ENCODE assay signal across 8 mouse cellular contexts in the genomic region with DNA sequence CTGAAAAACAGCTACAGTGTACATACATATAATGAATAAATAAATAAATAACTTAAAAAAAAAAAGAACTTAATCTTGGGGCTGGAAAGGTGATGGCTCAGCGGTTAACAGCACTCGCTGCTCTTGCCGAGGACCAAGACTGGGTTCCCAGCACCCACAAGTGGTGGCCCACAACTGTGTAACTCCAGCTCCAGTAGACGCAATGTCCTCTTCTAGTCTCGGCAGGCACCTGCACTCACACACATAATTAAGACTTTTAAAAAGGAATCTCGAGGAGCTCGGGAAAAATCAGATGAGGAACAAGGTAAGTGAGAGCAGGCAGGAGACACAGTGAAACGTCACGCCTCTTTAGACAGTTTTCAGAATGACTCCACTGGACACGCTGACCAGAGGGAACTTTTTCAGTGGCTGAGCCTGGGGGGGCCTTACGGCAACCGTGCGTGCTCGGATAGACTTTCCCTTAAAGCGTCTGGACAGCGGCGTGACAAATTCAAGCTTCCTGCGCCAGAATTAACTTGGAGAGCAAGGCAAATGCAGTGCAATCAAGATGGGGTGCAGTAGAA. TPM values are rescaled to one million over a fixed set of nuclear protein-coding genes. Genes with fewer than 3 reads are reported as not detected.
DNase-seq lines count a peak whose midpoint lies in the region; ATAC-seq and TF ChIP-seq lines count a peak whose summit lies in the region.

No protein-coding gene starts in this region.

- no peak for ATAC-seq in heart, embryonic 13.5 days (ENCODE audit: extremely low read depth, insufficient number of reproducible peaks, low FRiP score, low TSS enrichment)
- ATAC-seq in embryonic facial prominence, embryonic 12.5 days (ENCODE audit: insufficient number of reproducible peaks, insufficient read depth, low FRiP score, low TSS enrichment), result 0 out of 2 replicates have a peak, but pooled peaks have one; percentile 18
- no peak for ATAC-seq in limb, embryonic 13.5 days (ENCODE audit: low FRiP score, low read depth)

- peak overlapping the region; percentile 86 for H3K4me2 ChIP-seq in heart, embryonic 13.5 days
- peak overlapping the region; percentile 90 for H3K4me2 ChIP-seq in embryonic facial prominence, embryonic 12.5 days (replicated peaks)
- H3K4me2 ChIP-seq in limb, embryonic 13.5 days (replicated peaks), result peak overlapping the region; percentile 93

- peak overlapping the region; percentile 84 for H3K27ac ChIP-seq in heart, embryonic 13.5 days (replicated peaks)
- peak overlapping the region; percentile 77; the same call in 1 of the 2 replicates for H3K27ac ChIP-seq in embryonic facial prominence, embryonic 12.5 days
- peak overlapping the region; percentile 88 for H3K27ac ChIP-seq in limb, embryonic 13.5 days
- peak overlapping the region; percentile 71 for H3K27ac ChIP-seq in small intestine, adult 2 months (ENCODE audit: insufficient read depth, low read depth, low read length)

- DNase-seq in heart, adult 18-20 months, result no peak
- DNase-seq in spleen, adult 18-20 months, result no peak
- DNase-seq in layer of hippocampus, postnatal 10 days (ENCODE audit: low spot score in 2 of 2), result no peak

- peak overlapping the region; percentile 75 for H3K4me3 ChIP-seq in heart, embryonic 13.5 days
- peak overlapping the region; percentile 74 for H3K4me3 ChIP-seq in C2C12 (ENCODE audit: insufficient read depth, poor library complexity, severe bottlenecking)
- H3K4me3 ChIP-seq in embryonic facial prominence, embryonic 12.5 days, result peak overlapping the region; percentile 93
- peak overlapping the region; percentile 93 for H3K4me3 ChIP-seq in limb, embryonic 13.5 days
- H3K4me3 ChIP-seq in small intestine, adult 2 months (ENCODE audit: low read depth, low read length), result peak overlapping the region; percentile 78

- no peak for TF ChIP-seq CTCF in C2C12 (IDR thresholded peaks at IDR 0.05; ENCODE audit: control insufficient read depth, insufficient read depth, insufficient read length)
- no peak for TF ChIP-seq CTCF in small intestine, adult 2 months (IDR thresholded peaks at IDR 0.05; ENCODE audit: extremely low read depth, insufficient read length, insufficient replicate concordance, low read depth, low read length)

- H3K36me3 ChIP-seq in heart, embryonic 13.5 days, result peaks cover 19% of the 10 kb centered on the region
- H3K36me3 ChIP-seq in C2C12 (ENCODE audit: control insufficient read depth, insufficient read depth), result no peaks in the 10 kb centered on the region
- peaks cover 11% of the 10 kb centered on the region; the same call in 1 of the 2 replicates for H3K36me3 ChIP-seq in embryonic facial prominence, embryonic 12.5 days
- H3K36me3 ChIP-seq in limb, embryonic 13.5 days, result peaks cover 18% of the 10 kb centered on the region; the same call in 1 of the 2 replicates
- peaks cover 2% of the 10 kb centered on the region; the same call in 1 of the 2 replicates for H3K36me3 ChIP-seq in small intestine, adult 2 months (ENCODE audit: control insufficient read depth, insufficient read depth, low read length)

- TF ChIP-seq POLR2A in small intestine, adult 2 months (IDR thresholded peaks at IDR 0.05; ENCODE audit: low read depth, low read length), result no peak

- peak overlapping the region; percentile 70 for H3ac ChIP-seq in C2C12 (ENCODE audit: control insufficient read depth, insufficient read length, low read depth)

- peaks cover 45% of the 10 kb centered on the region for H3K79me3 ChIP-seq in C2C12 (ENCODE audit: low read depth)

- H3K79me2 ChIP-seq in C2C12 (ENCODE audit: control insufficient read depth, insufficient read depth), result peaks cover 56% of the 10 kb centered on the region

- H3K27me3 ChIP-seq in heart, embryonic 13.5 days (replicated peaks), result peaks cover 29% of the 10 kb centered on the region
- H3K27me3 ChIP-seq in C2C12 (ENCODE audit: control insufficient read depth, insufficient read depth, insufficient read length), result no peaks in the 10 kb centered on the region
- peaks cover 10% of the 10 kb centered on the region for H3K27me3 ChIP-seq in embryonic facial prominence, embryonic 12.5 days
- H3K27me3 ChIP-seq in limb, embryonic 13.5 days, result peaks cover 19% of the 10 kb centered on the region
- H3K27me3 ChIP-seq in small intestine, adult 2 months (ENCODE audit: control insufficient read depth, insufficient read depth, low read length), result no peaks in the 10 kb centered on the region

- 11% methylated on average over 18 of the region's 18 CpGs for WGBS in heart, embryonic 13.5 days
- WGBS in embryonic facial prominence, embryonic 12.5 days, result 15% methylated on average over 18 of the region's 18 CpGs
- WGBS in limb, embryonic 13.5 days, result 14% methylated on average over 18 of the region's 18 CpGs
- 8% methylated on average over 18 of the region's 18 CpGs for WGBS in small intestine, adult 2 months

- no peaks in the 10 kb centered on the region for H3K9me3 ChIP-seq in heart, embryonic 13.5 days
- H3K9me3 ChIP-seq in embryonic facial prominence, embryonic 12.5 days, result no peaks in the 10 kb centered on the region
- no peaks in the 10 kb centered on the region for H3K9me3 ChIP-seq in limb, embryonic 13.5 days

- H3K9ac ChIP-seq in heart, embryonic 13.5 days, result peak overlapping the region; percentile 86
- peak overlapping the region; percentile 78 for H3K9ac ChIP-seq in embryonic facial prominence, embryonic 12.5 days
- H3K9ac ChIP-seq in limb, embryonic 13.5 days, result peak overlapping the region; percentile 87

- H3K4me1 ChIP-seq in heart, embryonic 13.5 days, result peaks cover 20% of the 10 kb centered on the region
- peaks cover 14% of the 10 kb centered on the region for H3K4me1 ChIP-seq in embryonic facial prominence, embryonic 12.5 days
- peaks cover 13% of the 10 kb centered on the region for H3K4me1 ChIP-seq in limb, embryonic 13.5 days
- peaks cover 5% of the 10 kb centered on the region; the same call in 1 of the 2 replicates for H3K4me1 ChIP-seq in small intestine, adult 2 months (ENCODE audit: control insufficient read depth, insufficient read depth, insufficient read length, low read length)

TF ChIP-seq in C2C12, 6 proteins besides CTCF, POLR2A, EP300 and RAD21:
- TF ChIP-seq CEBPB (IDR thresholded peaks at IDR 0.05; ENCODE audit: low read depth) (no peak), USF1 (IDR thresholded peaks at IDR 0.05; ENCODE audit: low read depth) (no peak), MYOG (IDR thresholded peaks at IDR 0.05; ENCODE audit: control insufficient read depth, extremely low read depth, insufficient read length) (no peak), FOSL1 (IDR thresholded peaks at IDR 0.05; ENCODE audit: insufficient read depth, low read length, poor library complexity, severe bottlenecking) (no peak), MYOD1 (IDR thresholded peaks at IDR 0.05; ENCODE audit: control insufficient read depth, insufficient read length, low read depth) (no peak), MAX (IDR thresholded peaks at IDR 0.05) (no peak)

RNA-seq across cellular contexts. Expression of a gene that starts 0.7 kb away (rescaled TPM):
- 35.1 and 36.4 TPM in 2 replicates for polyA plus RNA-seq in heart, embryonic 13.5 days (2015; fragmentation: Nextera tagmentation; extraction: Ambion mirVana)
- 10 to 100 TPM; 21.2 to 22.5 TPM for total RNA-seq in heart, adult 18-20 months (2021)
- 32.7 TPM for polyA plus RNA-seq in C2C12 (2012; fragmentation: generic; extraction: Trizol)
- polyA plus RNA-seq in embryonic facial prominence, embryonic 12.5 days (2016; fragmentation: Nextera tagmentation; extraction: Ambion mirVana), result 79.7 and 82.6 TPM in 2 replicates
- polyA plus RNA-seq in limb, embryonic 13.5 days (2015; fragmentation: Nextera tagmentation; extraction: Ambion mirVana), result 75.1 and 75.9 TPM in 2 replicates
- polyA plus RNA-seq in small intestine, adult 2 months (2012; rRNA removed), result 7.8 and 17.0 TPM in 2 replicates
- 10 to 100 TPM; 46.1 to 52.7 TPM for total RNA-seq in layer of hippocampus, postnatal 10 days (2021)

RNA-seq across cellular contexts. Expression of a gene that starts 49.3 kb away (rescaled TPM):
- 74.5 and 78.4 TPM in 2 replicates for polyA plus RNA-seq in heart, embryonic 13.5 days (2015; fragmentation: Nextera tagmentation; extraction: Ambion mirVana)
- 10 to 100 TPM; 64.3 to 69.5 TPM for total RNA-seq in heart, adult 18-20 months (2021)
- 41.1 TPM for polyA plus RNA-seq in C2C12 (2012; fragmentation: generic; extraction: Trizol)
- polyA plus RNA-seq in embryonic facial prominence, embryonic 12.5 days (2016; fragmentation: Nextera tagmentation; extraction: Ambion mirVana), result 77.9 and 89.4 TPM in 2 replicates
- polyA plus RNA-seq in limb, embryonic 13.5 days (2015; fragmentation: Nextera tagmentation; extraction: Ambion mirVana), result 65.7 and 67.8 TPM in 2 replicates
- polyA plus RNA-seq in small intestine, adult 2 months (2012; rRNA removed), result 9.9 and 18.7 TPM in 2 replicates
- total RNA-seq in layer of hippocampus, postnatal 10 days (2021), result 100 to 1,000 TPM; 103 to 111 TPM
